Mouse (Mus musculus) testis, adult 2 months (tissue): ENCODE results near the gene C8g.

ENCODE experiments used
- CTCF ChIP-seq: fragments of 200-500 bp; IDR thresholded peaks from 2 replicates; pipeline ENCODE4 v1.5.1; 2012; ENCODE audit warnings: low read depth, mild to moderate bottlenecking, inconsistent platforms, low read length, moderate library complexity; ENCODE audit not compliant: control insufficient read depth, insufficient read depth, insufficient replicate concordance
- POLR2A ChIP-seq: fragments of 200-500 bp; IDR thresholded peaks from 2 replicates; pipeline ENCODE4 v1.6.1; 2012; ENCODE audit warnings: low read depth, mild to moderate bottlenecking, inconsistent platforms, low read length, moderate library complexity; ENCODE audit not compliant: control insufficient read depth

GRCm38 (mm10) chr2:25502726-25503125 lies 1.2 kb upstream of the C8g start:
- TF ChIP-seq CTCF (no peak), POLR2A (no peak)
